Mouse (Mus musculus) yolk sac, embryonic 10.5 days (tissue): Measurements from ENCODE around the gene Stk32c.
A peak's percentile ranks its signal among the peaks of the same experiment; 100 is the strongest.

Experiments
- DNase-seq: peaks from one replicate; pipeline ENCODE4 v3.0.0-alpha.2; 2017; ENCODE audit warnings: low spot score

Stk32c gene

GRCm38 (mm10) chr7:139197022-139197421 is 16.1 kb downstream of the Stk32c start:
- DNase-seq, result no peak

DNA sequence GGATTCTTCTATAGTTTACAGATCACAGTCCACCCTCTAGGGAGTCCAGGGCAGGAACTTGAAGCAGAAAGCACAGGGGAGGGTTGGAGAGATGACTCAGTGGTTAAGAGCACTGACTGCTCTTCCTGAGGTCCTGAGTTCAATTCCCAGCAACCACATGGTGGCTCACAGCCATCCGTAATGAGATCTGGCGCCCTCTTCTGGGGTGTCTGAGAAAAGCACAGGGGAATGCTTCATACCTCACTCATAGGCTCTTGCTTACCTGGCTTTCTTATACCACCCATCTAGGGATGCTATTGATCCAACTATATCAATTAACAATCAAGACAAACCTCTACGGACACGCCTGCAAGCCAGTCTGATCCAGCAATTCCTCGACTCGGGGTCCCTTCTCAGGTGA is 21.5 kb downstream of the Stk32c start:
- DNase-seq, result no peak

DNA sequence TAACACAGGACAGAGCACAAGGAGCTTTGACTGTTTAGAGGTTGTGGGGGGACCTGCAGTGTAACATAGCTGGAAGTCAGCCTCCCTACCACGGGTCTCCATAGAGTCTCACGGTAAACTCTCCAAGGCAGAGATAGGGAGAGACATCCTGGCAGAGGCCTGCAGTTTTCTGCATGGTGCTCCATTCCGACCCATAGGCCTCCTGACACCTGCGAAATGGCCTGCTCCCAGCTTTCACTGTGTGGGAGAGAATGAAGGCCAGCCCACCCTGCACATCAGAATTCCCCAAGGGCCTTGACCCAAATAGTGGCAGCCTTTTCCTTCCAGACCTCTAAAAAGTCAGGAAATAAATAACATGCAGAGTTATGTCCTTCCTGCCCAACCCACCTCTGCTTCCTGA is 22.5 kb downstream of the Stk32c start:
- no peak for DNase-seq

GRCm38 (mm10) chr7:139188634-139189207 is 24.4 kb downstream of the Stk32c start:
- DNase-seq, result peak; percentile 64

DNA sequence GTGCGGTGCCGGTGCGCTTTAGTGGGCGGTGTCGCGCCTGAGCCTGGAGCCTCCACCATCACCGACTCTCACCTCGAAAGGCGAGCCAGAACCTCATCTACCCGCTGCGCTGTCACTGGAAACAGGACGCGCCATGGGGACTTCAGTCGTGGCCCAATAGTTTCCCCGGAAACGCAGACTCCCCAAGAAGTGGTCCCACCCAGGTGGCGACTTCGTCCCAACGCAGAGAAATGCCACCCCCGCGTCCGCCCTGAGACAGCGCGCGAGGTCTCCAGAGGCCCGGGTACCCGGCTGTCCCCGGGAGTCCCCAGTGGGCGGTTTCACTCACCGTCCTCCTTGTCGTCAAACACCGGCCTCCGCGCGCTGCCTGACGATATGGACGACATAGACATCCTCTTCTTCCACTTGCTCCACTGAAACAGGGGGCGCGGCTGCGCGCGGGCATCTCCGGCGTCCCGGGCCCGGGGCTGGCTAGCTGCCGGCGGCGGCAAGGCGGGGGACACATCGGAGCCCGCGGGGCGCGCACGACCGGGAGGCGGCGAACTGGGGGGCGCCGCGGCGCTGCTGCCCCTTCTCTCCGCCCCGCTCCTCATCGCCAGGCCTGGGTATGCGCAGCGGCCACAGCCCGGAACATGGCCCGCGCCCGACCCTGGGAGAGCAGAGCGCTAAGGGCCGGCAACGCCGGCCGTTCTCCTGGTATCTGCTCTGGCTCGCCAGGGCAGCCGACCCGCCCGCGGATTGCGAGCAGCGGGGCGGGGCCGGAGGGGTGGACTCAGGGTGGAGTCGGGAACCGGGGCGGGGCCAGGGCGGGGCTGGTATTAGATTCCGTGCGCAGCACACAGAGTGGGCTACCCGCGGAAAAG is 25.1 kb downstream of the Stk32c start:
- DNase-seq, result peak; percentile 84

DNA sequence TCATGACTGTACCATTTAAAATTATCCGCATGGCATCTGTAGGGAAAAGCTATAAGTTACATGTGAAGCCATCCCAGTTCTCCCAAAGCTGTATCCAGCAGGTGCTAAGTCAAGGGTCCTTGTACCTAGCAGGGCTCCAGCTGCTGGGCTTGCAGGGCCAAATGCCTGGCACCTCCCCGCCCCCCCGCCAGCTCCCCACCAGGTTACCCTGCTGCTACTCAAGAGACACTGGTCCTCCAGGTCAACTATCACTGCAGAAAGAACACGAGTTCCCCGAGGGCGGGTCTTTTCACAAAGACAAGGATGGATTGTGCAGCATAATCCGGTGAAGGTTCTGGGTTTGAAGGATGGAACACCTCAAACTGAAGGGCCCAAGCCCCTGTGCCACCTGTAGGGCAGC is 25.8 kb downstream of the Stk32c start:
- DNase-seq, result no peak

DNA sequence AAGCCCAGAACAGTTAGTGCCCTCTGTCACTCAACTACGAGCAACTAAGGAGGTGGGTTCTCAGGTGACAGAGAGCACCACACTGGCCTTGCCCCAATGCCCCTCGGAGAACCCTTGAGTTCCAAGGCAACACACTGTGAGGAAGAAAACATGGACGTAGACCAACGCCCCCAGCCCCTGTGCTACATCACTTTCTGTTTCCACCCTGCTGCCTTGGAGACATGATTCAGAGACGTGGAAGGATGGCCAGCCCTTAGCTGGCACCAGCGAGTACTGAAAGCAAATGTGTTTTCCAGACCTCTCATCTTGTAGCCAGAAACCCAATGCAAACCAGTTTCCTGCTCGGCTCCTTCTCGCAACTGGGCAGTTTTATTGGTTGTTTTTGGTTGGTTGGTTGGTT is 26.7 kb downstream of the Stk32c start:
- DNase-seq, result no peak

DNA sequence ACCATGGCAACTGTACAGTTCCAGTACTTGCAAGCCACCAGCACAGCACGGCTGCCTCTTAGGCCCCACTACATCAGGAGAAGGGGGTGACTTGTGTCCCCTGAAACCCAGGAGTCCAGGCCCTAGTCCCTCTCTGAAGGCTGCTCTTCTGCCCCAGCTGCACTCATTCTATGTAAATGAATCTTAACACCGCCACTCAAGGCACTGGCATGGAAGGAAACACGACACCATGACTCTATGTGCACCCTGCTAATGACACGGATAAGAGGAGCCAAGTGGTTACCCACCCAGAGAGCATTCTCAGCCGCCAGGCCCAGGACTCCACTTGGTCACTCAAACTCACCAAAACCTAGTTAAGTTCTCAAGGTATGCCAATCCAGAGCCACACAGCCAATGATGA is 27.1 kb downstream of the Stk32c start:
- DNase-seq, result no peak

- no peak for DNase-seq
Observed at GRCm38 (mm10) chr7:139184846-139185245, 28.3 kb downstream of the Stk32c start.

GRCm38 (mm10) chr7:139184396-139184795 is 28.7 kb downstream of the Stk32c start:
- DNase-seq, result no peak

DNA sequence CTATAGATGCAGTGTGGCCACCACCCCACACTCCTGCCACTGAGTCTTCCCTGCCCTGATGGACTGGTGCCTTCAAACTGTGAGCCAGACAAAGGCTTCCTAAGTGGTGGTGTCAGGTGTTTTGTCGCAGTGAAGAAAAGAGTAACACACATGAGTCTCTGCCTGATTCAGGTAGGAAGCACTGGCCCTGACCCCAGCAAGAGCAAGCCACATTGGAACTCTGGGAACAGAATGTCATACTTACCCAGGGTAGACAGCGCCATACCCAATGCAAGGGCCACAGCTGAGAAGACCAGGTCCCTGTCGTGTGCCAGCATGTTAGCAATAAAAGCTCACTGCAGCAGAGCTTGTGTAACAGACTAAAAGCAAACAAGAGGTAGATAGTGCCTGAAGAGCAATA is 33.0 kb downstream of the Stk32c start:
- DNase-seq, result no peak

DNA sequence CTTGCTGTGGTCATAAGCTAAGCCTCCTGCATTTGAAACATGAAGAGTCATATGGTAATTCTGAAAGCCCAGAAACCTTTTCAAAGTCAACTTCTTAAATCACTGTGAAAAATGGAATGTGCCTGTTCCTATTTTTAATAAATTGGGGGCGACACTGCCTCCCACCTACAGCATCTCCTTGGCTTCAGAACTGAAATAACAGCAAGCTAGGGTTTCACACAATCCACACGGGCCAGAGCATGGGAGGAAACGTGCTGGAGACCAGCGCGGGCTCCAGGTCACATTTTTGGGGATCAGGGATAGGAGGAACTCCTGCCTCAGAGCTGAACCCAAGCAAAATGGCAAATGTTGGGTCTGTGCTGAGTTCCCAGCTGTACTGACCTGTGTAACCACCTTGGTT is 33.8 kb downstream of the Stk32c start:
- DNase-seq, result no peak

GRCm38 (mm10) chr7:139169143-139169542 is 44.0 kb downstream of the Stk32c start:
- DNase-seq, result no peak

- DNase-seq, result no peak
Observed at GRCm38 (mm10) chr7:139164410-139164809, 48.7 kb downstream of the Stk32c start.

DNA sequence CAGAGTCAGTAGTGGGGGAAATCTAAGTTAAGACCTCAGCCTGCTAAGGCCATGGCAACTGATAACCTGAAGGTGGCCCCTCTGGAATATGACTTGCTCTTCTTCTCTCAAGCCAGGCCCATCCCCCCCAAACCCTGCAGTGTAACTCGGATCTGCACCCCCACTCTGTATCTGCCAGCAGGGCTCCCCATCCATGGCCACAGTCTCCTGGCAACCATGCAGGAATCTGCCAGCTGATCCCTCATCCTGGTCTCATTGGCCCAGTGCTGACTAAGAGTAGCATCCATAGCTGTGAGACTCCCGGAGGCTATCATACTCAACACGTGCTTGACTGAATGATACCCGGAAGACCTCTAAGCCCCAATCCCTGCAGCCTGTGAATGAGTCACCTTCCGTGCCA is 54.2 kb downstream of the Stk32c start:
- DNase-seq, result no peak

GRCm38 (mm10) chr7:139158549-139158948 is 54.6 kb downstream of the Stk32c start:
- DNase-seq, result no peak

DNA sequence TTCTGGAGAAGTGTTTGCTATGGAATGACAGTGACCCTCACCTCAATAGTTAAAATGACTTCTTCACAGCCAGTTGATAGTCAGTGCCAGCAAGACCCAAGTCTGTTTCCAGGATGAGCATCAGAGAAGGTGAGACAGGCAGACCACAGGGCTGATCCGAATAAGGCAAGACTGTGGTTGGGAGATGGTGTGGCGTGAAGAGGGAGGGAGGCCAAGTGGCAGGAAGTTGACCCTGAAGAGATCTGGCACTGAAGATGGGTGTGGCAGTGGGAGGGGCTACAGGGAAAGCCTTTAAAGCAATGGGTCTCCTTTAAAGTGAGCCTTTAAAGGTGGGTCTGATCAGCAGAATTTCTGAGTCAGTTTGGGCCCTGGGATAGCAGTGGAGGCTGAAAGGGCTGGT is 55.6 kb downstream of the Stk32c start:
- DNase-seq, result no peak

- no peak for DNase-seq
Observed at GRCm38 (mm10) chr7:139156341-139157058, 56.6 kb downstream of the Stk32c start.

DNA sequence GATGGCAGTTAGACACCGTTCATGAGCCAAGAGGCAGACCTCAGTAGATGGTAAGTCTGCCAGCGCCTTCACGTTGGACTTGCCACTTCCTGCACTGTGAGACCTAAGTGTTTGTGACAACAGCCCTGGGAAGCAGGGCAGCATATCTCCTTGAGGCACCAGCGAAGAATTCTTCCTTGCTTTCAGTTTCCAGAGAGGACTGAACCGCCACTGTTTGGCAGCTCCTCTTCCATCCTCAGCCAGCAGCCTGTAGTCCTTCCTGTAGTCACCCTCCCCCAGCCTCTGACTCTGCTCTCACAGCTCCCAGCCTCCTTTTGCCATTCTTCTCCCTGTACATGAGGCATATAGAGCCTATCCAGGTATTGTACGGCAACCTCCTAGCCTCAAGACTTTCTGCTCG is 60.2 kb downstream of the Stk32c start:
- no peak for DNase-seq

GRCm38 (mm10) chr7:139151116-139151515 is 62.0 kb downstream of the Stk32c start:
- DNase-seq, result peak; percentile 52

GRCm38 (mm10) chr7:139149373-139149772 is 63.7 kb downstream of the Stk32c start:
- DNase-seq, result no peak

DNA sequence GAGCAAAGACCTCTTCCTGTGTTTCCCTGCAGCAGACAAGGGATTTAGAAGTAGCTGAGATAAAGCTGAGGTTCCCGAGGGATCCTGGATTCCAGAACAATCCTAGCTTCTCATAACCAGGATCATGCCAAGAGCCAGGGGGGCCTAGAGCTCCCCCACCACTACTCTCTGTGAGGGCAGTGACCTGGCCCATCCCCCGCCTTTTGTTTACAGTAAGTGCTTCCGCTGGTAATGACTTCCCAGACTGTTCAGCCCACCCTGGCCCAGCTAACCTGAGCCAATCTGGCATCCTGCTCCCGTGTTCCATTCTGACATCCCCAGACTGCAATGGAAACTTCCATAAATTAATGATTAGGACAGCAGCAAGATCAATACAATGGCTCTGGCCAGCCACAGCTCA is 65.7 kb downstream of the Stk32c start:
- no peak for DNase-seq

DNA sequence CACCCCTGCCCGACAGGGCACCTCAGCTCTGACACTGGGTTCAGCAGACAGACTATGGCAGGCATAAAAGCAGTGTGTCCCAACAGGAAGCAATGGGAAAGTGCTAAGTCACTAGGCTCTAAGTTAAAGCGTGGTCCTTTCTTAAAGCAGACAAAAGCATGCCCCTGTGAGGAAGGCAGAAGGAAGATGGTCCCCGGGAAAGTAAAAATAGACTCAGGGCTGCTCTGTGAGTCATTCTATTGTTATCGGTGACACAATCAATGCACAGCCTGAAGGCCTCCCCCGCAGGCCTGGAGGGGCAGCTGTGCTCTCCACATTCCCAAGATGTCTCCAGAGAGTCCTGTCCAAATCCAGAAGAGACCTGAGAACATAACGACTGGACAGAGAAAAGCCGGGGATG is 67.2 kb downstream of the Stk32c start:
- DNase-seq, result no peak
